Mouse (Mus musculus) kidney, embryonic 15.5 days (tissue): ENCODE results near the gene Mrps22. TPM values are rescaled to one million over a fixed set of nuclear protein-coding genes. Genes with fewer than 3 reads are reported as not detected.
A peak's percentile ranks its signal among the peaks of the same experiment; 100 is the strongest.

Experiments used
- ATAC-seq: fragments of 200-750 bp; cut with Nextera tagmentation; replicated peaks from 2 replicates; pipeline ENCODE4 v1.8.0; 2017; ENCODE audit warnings: moderate TSS enrichment; ENCODE audit not compliant: low FRiP score
- H3K27ac ChIP-seq: fragments of 300-500 bp; sonication (generic); 2 replicates; pipeline ENCODE4 v1.5.1; 2015; ENCODE audit warnings: mild to moderate bottlenecking, inconsistent platforms
- H3K27me3 ChIP-seq: fragments of 300-500 bp; sonication (generic); 2 replicates; pipeline ENCODE4 v1.6.1; 2015; ENCODE audit warnings: inconsistent platforms
- H3K36me3 ChIP-seq: fragments of 300-500 bp; sonication (generic); 2 replicates; pipeline ENCODE4 v1.6.1; 2015; ENCODE audit warnings: inconsistent platforms
- H3K4me1 ChIP-seq: fragments of 300-500 bp; sonication (generic); 2 replicates; pipeline ENCODE4 v1.6.1; 2015; ENCODE audit warnings: inconsistent platforms
- H3K4me2 ChIP-seq: fragments of 300-500 bp; sonication (generic); 2 replicates; pipeline ENCODE4 v1.6.1; 2015; ENCODE audit warnings: moderate library complexity, mild to moderate bottlenecking, inconsistent platforms
- H3K4me3 ChIP-seq: fragments of 300-500 bp; sonication (generic); replicated peaks from 2 replicates; pipeline ENCODE4 v1.5.1; 2015; ENCODE audit warnings: mild to moderate bottlenecking, inconsistent platforms
- H3K9ac ChIP-seq: fragments of 300-500 bp; sonication (generic); 2 replicates; pipeline ENCODE4 v1.6.1; 2015; ENCODE audit warnings: mild to moderate bottlenecking, inconsistent platforms
- H3K9me3 ChIP-seq: fragments of 300-500 bp; sonication (generic); replicated peaks from 2 replicates; pipeline ENCODE4 v1.6.1; 2016; ENCODE audit warnings: inconsistent platforms
- WGBS: fragments of 180-500 bp; shearing (Covaris S2); methylation state at CpG from one replicate; pipeline ENCODE4 v1.1.7; 2015; ENCODE audit warnings: mixed read lengths; 5-methylcytosine and 5-hydroxymethylcytosine counted together
- polyA plus RNA-seq: library from polyadenylated mRNA; unstranded; fragments of >200 nt; fragmentation: Nextera tagmentation; extraction: Ambion mirVana; gene quantifications from 2 replicates; pipeline ENCODE4 v1.2.1, GENCODE M21; 2015

The Mrps22 gene
- polyA plus RNA-seq: 62.3 and 64.1 TPM in 2 replicates

DNA sequence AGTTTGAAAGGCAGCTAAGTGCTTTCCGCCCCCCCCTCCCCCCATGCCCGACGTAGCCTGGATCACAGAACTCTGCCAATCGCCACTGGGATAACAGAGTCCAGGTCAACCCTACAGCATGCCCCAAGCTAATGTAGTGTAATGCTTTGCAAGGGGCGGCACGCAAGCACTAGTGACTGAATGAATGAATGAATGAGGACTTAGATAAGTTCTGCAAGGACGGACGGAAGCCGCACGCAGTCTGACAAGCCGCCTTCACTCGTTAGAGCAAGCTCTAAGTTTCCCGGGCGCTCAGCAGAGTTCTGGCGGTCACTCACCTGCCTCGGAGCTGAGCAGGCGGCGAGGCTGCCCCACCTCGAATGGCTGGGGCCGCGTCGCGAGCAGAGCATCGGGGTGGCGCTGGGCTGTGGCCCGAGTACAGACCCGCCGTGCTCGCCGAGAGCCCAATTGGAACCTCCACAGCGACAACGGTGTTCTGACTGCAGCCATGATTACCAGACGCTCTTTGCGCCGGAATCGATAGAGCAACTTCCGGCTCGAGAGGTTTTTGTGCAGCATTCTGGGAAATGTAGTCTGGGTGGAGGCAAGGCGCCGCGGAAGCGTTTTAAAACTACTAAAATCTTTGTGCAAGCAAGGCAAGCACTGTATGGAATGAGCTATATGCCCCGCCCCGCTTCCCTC is at the start of gene Mrps22:
Gene Mrps22 (minus strand): TSS at position 505 of the 681 bp plus-strand sequence.
- H3K4me2 ChIP-seq: peak within 1 kb of the TSS; percentile 89
- peak; percentile 97 for ATAC-seq
- peak within 1 kb of the TSS; percentile 72 for H3K9ac ChIP-seq
- under 1% methylated on average over 44 of the region's 44 CpGs for WGBS
- H3K9me3 ChIP-seq: no peaks in the 10 kb centered on the region
- H3K4me3 ChIP-seq: peak within 1 kb of the TSS; percentile 81
- H3K27me3 ChIP-seq: no peaks in the 10 kb centered on the region
- peaks cover 22% of the 10 kb centered on the region for H3K36me3 ChIP-seq
- no peak within 1 kb of the TSS for H3K27ac ChIP-seq
- H3K4me1 ChIP-seq: peaks cover 13% of the 10 kb centered on the region

DNA sequence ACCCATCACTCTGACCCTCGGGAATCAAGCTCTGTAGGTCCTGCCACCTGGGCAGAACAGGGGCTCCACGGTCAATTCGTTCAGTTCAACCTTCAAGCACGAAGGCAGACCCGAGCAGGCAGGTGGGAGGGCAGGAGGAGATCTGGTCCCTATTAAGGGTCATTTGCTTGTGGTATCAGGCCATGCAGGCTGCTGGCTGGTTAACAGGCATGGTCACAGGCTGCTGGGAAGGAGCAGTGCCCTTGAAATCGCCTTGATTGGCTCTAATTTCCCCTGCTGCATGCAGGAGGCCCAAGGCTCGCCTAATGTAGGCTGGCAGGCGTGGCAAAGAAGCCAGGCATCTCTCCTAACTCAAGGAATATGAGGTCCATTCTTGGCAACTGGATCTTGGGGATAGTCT is 49.1 kb upstream of the Mrps22 start:
- Histone ChIP-seq H3K4me1 (peaks cover 2% of the 10 kb centered on the region; the same call in 1 of the 2 replicates), H3K4me2 (no peak overlapping the region), H3K9me3 (no peaks in the 10 kb centered on the region), H3K9ac (no peak overlapping the region), H3K27ac (no peak overlapping the region), H3K4me3 (no peak overlapping the region), H3K36me3 (no peaks in the 10 kb centered on the region), H3K27me3 (peaks cover 5% of the 10 kb centered on the region; the same call in 1 of the 2 replicates)
- ATAC-seq: no peak
- 38% methylated on average over 8 of the region's 8 CpGs for WGBS

DNA sequence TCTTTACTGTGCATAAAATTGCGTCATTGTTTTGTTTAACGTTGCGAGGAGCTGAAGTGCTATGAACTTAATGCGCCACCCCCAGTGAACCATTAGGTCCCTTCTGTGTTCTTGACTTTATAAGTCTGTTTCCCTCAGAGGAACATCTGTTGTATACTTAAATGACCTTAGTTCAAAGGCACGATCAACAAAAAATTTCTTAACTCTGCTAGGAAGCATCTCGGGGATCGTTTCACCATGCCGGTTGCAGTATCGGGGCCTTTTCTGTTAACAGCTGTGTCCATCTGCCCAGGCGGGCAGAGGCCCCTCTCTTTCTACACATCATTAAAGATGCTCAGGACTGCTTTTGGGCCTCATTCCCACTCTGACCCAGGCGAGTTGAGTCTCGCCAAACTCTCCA is 46.0 kb upstream of the Mrps22 start:
- H3K4me3 ChIP-seq: no peak overlapping the region
- H3K27me3 ChIP-seq: peaks cover 10% of the 10 kb centered on the region
- no peak overlapping the region for H3K4me2 ChIP-seq
- 60% methylated on average over 12 of the region's 12 CpGs for WGBS
- no peaks in the 10 kb centered on the region for H3K9me3 ChIP-seq
- H3K27ac ChIP-seq: no peak overlapping the region
- H3K36me3 ChIP-seq: no peaks in the 10 kb centered on the region
- ATAC-seq: no peak
- no peak overlapping the region for H3K9ac ChIP-seq
- H3K4me1 ChIP-seq: no peaks in the 10 kb centered on the region

DNA sequence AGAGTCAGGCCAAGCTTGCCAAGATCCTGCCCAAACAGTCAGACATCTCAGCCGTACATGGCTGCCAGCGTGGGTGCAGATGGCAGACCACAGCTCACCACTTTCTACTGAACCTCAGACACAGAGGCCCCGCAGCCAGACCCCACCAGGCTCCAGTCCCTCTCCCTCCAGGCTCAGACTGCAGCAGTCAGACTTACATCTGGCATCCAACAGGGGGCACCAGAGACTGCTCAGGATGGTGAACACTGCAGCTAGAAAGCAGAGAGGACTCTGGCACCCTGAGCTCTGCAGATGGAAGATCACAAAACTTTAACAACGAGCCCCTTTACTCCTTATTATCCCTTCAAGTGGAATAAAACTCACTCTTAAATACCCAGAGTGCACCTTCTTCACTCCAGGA is 44.3 kb upstream of the Mrps22 start:
- no peak overlapping the region for H3K27ac ChIP-seq
- no peaks in the 10 kb centered on the region for H3K36me3 ChIP-seq
- H3K9me3 ChIP-seq: no peaks in the 10 kb centered on the region
- H3K9ac ChIP-seq: no peak overlapping the region
- no peaks in the 10 kb centered on the region for H3K4me1 ChIP-seq
- no peak overlapping the region for H3K4me2 ChIP-seq
- ATAC-seq: peak; percentile 69
- H3K27me3 ChIP-seq: peaks cover 12% of the 10 kb centered on the region
- WGBS: 24% methylated on average over 4 of the region's 4 CpGs
- H3K4me3 ChIP-seq: no peak overlapping the region

DNA sequence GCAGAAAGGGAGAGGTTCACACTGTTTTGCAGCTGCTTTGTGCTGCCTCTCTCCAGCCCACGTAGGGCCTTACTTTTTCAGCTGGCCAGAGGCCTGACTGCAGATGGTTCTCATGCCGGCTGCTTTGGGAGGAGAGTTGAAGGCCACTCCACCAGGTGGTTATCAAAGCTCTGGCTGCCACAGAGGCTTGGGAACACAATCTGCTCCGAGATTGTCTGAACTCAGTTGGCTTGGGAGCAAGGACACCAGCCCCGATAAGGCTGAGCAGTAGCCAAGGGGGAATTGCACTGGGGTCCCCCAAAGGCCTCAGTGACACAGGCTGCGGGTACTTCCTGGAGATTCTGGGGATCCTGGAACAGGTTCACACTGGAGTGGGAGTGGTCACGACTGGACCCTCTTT is 40.7 kb upstream of the Mrps22 start:
- no peaks in the 10 kb centered on the region for H3K9me3 ChIP-seq
- H3K4me3 ChIP-seq: no peak overlapping the region
- no peak overlapping the region for H3K9ac ChIP-seq
- no peaks in the 10 kb centered on the region for H3K4me1 ChIP-seq
- no peak overlapping the region for H3K27ac ChIP-seq
- peaks cover 12% of the 10 kb centered on the region for H3K27me3 ChIP-seq
- no peak overlapping the region for H3K4me2 ChIP-seq
- no peak for ATAC-seq
- 79% methylated on average over 6 of the region's 6 CpGs for WGBS
- H3K36me3 ChIP-seq: no peaks in the 10 kb centered on the region

- H3K4me2 ChIP-seq: no peak overlapping the region
- H3K36me3 ChIP-seq: no peaks in the 10 kb centered on the region
- WGBS: 35% methylated on average over 13 of the region's 13 CpGs
- peaks cover 6% of the 10 kb centered on the region; the same call in 1 of the 2 replicates for H3K27me3 ChIP-seq
- no peak overlapping the region for H3K4me3 ChIP-seq
- H3K9me3 ChIP-seq: no peaks in the 10 kb centered on the region
- peaks cover 20% of the 10 kb centered on the region for H3K4me1 ChIP-seq
- no peak overlapping the region for H3K27ac ChIP-seq
- ATAC-seq: peak; percentile 59
- H3K9ac ChIP-seq: no peak overlapping the region
These were observed 32.1 kb upstream of the Mrps22 start for GRCm38 (mm10) chr9:98633287-98634162.

GRCm38 (mm10) chr9:98628480-98628879 is 27.0 kb upstream of the Mrps22 start:
- H3K27me3 ChIP-seq: peaks cover 33% of the 10 kb centered on the region
- no peaks in the 10 kb centered on the region for H3K36me3 ChIP-seq
- WGBS: 45% methylated on average over 3 of the region's 3 CpGs
- no peak overlapping the region for H3K4me2 ChIP-seq
- no peaks in the 10 kb centered on the region for H3K9me3 ChIP-seq
- H3K27ac ChIP-seq: no peak overlapping the region
- no peak overlapping the region for H3K4me3 ChIP-seq
- H3K9ac ChIP-seq: no peak overlapping the region
- H3K4me1 ChIP-seq: peaks cover 10% of the 10 kb centered on the region
- ATAC-seq: no peak

- 77% methylated on average over 4 of the region's 4 CpGs for WGBS
- Histone ChIP-seq H3K36me3 (no peaks in the 10 kb centered on the region), H3K9ac (no peak overlapping the region), H3K9me3 (no peaks in the 10 kb centered on the region), H3K4me3 (no peak overlapping the region), H3K4me2 (no peak overlapping the region), H3K27me3 (no peaks in the 10 kb centered on the region; the same call in 1 of the 2 replicates), H3K27ac (no peak overlapping the region), H3K4me1 (peaks cover 11% of the 10 kb centered on the region)
- no peak for ATAC-seq
These were observed 3.4 kb upstream of the Mrps22 start for GRCm38 (mm10) chr9:98604896-98605295.

- no peaks in the 10 kb centered on the region for H3K9me3 ChIP-seq
- 52% methylated on average over 11 of the region's 11 CpGs for WGBS
- peak overlapping the region; percentile 81 for H3K4me3 ChIP-seq
- H3K27me3 ChIP-seq: no peaks in the 10 kb centered on the region; the same call in 1 of the 2 replicates
- peaks cover 16% of the 10 kb centered on the region for H3K36me3 ChIP-seq
- H3K4me1 ChIP-seq: peaks cover 13% of the 10 kb centered on the region
- peak overlapping the region; percentile 89 for H3K4me2 ChIP-seq
- H3K27ac ChIP-seq: no peak overlapping the region
- H3K9ac ChIP-seq: no peak overlapping the region
- ATAC-seq: no peak; the same call in 1 of the 2 replicates
These were observed 438 bp upstream of the Mrps22 start for GRCm38 (mm10) chr9:98601837-98602359.

DNA sequence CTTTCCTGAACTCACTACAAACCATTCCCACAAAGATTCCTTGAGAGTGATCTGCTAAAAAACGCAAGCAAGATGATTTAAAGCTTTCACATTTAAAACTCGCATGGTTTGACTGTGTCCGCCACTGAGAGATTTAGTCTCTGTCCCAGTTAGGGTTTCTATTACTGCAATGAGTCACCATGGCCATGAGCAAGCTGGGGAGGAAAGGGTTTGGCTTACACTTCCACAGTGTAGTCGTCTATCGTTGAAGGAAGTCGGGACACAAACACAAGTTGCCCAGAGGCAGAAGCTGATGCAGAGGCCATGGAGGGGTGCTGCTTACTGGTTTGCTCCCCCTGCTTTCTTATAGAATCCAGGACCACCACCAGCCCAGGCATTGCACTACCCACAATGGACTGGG is 1.4 kb downstream of the Mrps22 start:
- H3K9ac ChIP-seq: no peak overlapping the region
- peak overlapping the region; percentile 81 for H3K4me3 ChIP-seq
- H3K27me3 ChIP-seq: no peaks in the 10 kb centered on the region
- H3K27ac ChIP-seq: no peak overlapping the region
- peak overlapping the region; percentile 89 for H3K4me2 ChIP-seq
- peaks cover 13% of the 10 kb centered on the region for H3K4me1 ChIP-seq
- WGBS: 72% methylated on average over 6 of the region's 6 CpGs
- H3K36me3 ChIP-seq: peaks cover 34% of the 10 kb centered on the region
- no peaks in the 10 kb centered on the region for H3K9me3 ChIP-seq
- ATAC-seq: no peak

DNA sequence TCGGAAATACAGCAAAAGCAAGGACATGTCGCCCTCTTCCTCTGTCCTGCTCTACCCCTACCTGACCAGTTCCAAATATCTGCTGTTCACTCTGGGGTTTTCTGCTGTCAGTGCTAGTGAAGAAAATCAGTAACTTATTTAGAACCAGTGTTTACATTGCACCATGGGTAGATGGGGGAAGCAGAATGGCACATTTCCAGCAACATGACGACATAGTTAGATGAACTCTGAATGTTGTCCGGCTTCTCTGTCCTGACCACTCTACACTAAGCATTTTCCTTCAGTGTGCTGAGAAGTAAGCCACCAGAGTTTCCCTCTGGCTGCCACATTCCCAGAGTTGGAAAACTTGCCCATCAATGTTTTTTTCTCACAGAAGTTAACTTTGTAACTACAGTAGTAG is 17.6 kb downstream of the Mrps22 start:
- WGBS: 92% methylated on average over 4 of the region's 4 CpGs
- Histone ChIP-seq H3K4me3 (no peak overlapping the region), H3K27me3 (no peaks in the 10 kb centered on the region), H3K9me3 (no peaks in the 10 kb centered on the region), H3K4me1 (no peaks in the 10 kb centered on the region), H3K27ac (no peak overlapping the region), H3K36me3 (peaks cover 92% of the 10 kb centered on the region), H3K4me2 (no peak overlapping the region), H3K9ac (no peak overlapping the region)
- ATAC-seq: no peak
